Mouse (Mus musculus) regulatory T cell (primary cell): ENCODE data around the gene Aif1.

Experiments
- in situ Hi-C: fragments of 300-600 bp; cut with MboI, MseI; formaldehyde crosslinking; loops from one replicate; pipeline ENCODE4 v1.15.1; 2025; ENCODE audit warnings: high pct_unique_total_duplicates

Aif1 gene

GRCm38 (mm10) chr17:35168541-35169207, 7.2 kb downstream of the Aif1 start:
- in situ Hi-C loops, result loop anchor here (5.0 kb wide), 1 partner anchor 64 kb away; the partner anchor contains the start of gene Atp6v1g2

- in situ Hi-C loops, result loop anchor here (5.0 kb wide), 1 partner anchor 65 kb away; the partner anchor contains the start of gene Atp6v1g2
These were observed 8.1 kb downstream of the Aif1 start for GRCm38 (mm10) chr17:35167794-35168193.

GRCm38 (mm10) chr17:35166352-35167035, 9.4 kb downstream of the Aif1 start:
- in situ Hi-C loops, result loop anchor here (5.0 kb wide), 1 partner anchor 66 kb away; the partner anchor contains the start of gene Atp6v1g2

GRCm38 (mm10) chr17:35165451-35166155, 10.3 kb downstream of the Aif1 start:
- in situ Hi-C loops, result loop anchor here (5.0 kb wide), 1 partner anchor 67 kb away; the partner anchor contains the start of gene Atp6v1g2

- in situ Hi-C loops, result loop anchor here (5.0 kb wide), 1 partner anchor 67 kb away; the partner anchor contains the start of gene Atp6v1g2
These were observed 11.1 kb downstream of the Aif1 start, which contains the start of gene Prrc2a for GRCm38 (mm10) chr17:35164568-35165450. Prrc2a (minus strand) TSS chr17:35164897.

- in situ Hi-C loops, result no loop called here
These were observed 11.7 kb downstream of the Aif1 start for GRCm38 (mm10) chr17:35164218-35164567.

GRCm38 (mm10) chr17:35163326-35164081, 12.4 kb downstream of the Aif1 start:
- in situ Hi-C loops, result no loop called here

- in situ Hi-C loops, result no loop called here
These were observed 13.1 kb downstream of the Aif1 start for GRCm38 (mm10) chr17:35162730-35163129.

- in situ Hi-C loops, result no loop called here
These were observed 13.7 kb downstream of the Aif1 start for GRCm38 (mm10) chr17:35162121-35162520.

- in situ Hi-C loops, result no loop called here
These were observed 14.4 kb downstream of the Aif1 start for GRCm38 (mm10) chr17:35161421-35161820.

GRCm38 (mm10) chr17:35159638-35160037, 16.2 kb downstream of the Aif1 start:
- in situ Hi-C loops, result no loop called here

- in situ Hi-C loops, result no loop called here
These were observed 16.8 kb downstream of the Aif1 start for GRCm38 (mm10) chr17:35158850-35159593.

GRCm38 (mm10) chr17:35157661-35158175, 18.1 kb downstream of the Aif1 start:
- in situ Hi-C loops, result no loop called here

GRCm38 (mm10) chr17:35157254-35157653, 18.6 kb downstream of the Aif1 start:
- in situ Hi-C loops, result no loop called here

GRCm38 (mm10) chr17:35156461-35157200, 19.2 kb downstream of the Aif1 start:
- in situ Hi-C loops, result no loop called here

- in situ Hi-C loops, result no loop called here
These were observed 20.4 kb downstream of the Aif1 start for GRCm38 (mm10) chr17:35155451-35155850.

GRCm38 (mm10) chr17:35154616-35155015, 21.3 kb downstream of the Aif1 start:
- in situ Hi-C loops, result no loop called here

- in situ Hi-C loops, result no loop called here
These were observed 21.9 kb downstream of the Aif1 start for GRCm38 (mm10) chr17:35153931-35154330.

- in situ Hi-C loops, result no loop called here
These were observed 22.8 kb downstream of the Aif1 start for GRCm38 (mm10) chr17:35153077-35153476.
